Mouse (Mus musculus): ENCODE data around the gene Hbb-bs.
"Not testable (repeated sequence)": the region's sequence is repeated elsewhere in the genome, so short reads cannot be mapped to it uniquely, and the experiment has no call there.

Hbb-bs gene

DNA sequence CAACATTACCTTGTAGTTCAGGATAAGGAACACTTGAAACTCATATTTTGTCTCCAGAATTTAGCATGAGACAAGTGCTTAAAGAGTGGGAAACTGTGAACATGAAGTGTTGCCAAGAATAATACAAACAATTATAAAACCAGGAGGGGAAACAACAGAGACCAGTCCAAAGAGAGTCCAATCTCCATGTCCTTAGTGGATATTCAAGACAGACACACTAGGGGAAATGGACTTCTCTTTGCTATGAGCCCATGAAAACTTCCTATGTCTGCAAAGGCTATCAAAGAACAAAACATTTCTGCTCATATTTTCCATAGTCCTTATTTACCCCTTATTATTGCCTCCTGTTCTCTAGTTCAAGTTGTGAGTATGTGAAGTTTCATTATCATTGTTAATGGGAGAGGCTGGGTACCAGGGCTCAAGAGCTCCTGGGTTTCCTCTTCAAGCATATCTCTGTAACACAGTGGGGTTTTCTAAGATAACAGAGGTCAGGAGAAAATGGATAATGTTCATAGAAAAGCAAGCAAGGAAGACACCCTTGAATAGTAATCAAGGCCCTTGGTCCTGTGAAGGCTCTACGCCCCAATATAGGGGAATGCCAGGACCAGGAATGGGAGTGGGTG lies 16.6 kb downstream of the Hbb-bs start:
- no peak for DNase-seq (ENCODE audit: low read depth, low spot score)

DNA sequence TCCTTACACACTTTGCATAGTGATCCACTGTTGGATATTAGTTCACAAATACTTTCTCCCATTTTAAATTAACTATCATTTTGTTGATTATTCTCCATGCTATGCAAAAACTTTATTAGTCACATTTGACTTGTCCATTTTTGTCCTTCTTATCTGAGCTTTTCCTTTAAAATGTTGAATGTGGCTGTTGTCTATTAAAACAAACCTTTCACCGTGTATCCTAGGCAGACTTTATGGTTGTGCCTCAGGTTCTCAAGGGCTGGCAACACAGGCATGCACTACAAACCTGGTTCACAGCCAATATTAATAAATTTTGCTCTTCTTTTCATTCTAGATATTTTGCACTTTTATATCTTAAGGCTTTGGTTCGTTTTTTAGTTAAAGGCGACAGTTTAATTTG lies 17.1 kb downstream of the Hbb-bs start:
- no peak for DNase-seq (ENCODE audit: low read depth, low spot score)

DNA sequence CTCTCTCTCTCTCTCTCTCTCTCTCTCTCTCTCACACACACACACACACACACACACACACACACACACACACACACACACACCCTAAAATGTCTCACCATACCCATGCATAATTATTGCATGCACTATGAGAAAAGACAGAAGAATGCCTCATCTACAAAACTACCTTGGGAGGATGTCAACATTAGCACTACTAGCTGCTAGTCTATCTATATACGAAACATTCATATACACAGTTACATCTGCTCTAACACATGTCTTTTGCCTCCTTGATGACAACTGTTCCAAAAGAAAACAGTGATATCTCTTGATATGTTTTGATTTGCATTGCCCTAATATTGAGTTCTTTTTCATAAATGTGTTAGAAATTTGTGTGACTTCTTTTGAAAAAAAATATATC lies 17.6 kb downstream of the Hbb-bs start:
- no peak for DNase-seq (ENCODE audit: low read depth, low spot score)

DNA sequence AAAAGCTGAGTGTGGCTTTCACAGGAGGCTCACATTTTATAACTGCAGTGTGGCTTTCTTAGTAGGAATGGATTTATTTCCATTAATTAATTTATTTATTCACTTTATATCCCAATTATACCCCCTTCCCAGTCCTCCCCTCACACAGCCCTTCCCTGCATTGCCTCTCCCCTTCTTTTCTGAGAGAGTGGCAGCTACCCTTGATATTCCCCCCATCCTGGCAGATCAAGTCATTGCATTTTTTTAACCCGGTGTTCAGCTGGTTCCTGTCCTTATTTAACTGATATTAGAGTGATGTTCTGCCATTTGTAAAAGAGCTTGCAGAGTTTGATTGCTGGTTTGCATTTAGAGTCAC lies 18.1 kb downstream of the Hbb-bs start:
- DNase-seq (ENCODE audit: low read depth, low spot score): no peak

DNA sequence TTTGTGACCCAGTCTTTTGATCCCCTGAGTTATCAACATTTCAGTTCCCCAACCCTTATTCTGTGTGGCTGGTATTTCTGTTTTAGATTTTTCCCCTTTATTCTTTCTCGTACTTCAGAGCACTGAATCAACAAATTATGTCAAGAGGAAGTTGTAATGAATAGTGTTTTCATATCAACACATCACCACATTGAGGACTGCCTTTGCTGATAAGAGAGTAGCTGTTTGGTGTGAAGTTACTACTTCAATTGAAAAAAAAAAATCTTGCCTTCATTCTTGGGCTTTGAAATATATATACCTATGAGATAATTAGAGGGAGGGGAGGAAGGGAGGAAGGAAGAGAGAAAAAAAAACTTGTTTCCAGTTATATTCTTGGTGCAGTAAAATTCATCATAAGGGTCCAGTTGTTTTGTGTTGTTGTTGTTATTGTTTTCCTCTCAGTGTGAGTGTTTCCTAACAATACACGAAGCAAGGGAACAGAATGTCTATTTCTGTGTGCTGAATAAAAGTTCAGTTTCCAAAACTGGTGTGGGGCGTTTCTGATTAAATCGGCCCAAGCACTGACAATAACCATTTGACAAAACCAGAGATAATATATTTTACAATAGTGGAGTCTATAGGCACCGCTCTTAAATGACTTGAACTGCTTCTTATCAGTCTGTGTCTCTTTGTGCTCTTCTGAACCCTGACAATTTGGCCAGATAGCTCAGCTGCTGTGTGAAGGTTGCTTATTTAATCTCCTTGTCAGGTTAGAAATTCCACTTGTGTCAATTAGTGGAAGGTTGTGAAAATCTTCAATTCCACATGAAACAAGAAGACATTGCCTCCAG lies 18.7 kb downstream of the Hbb-bs start:
- DNase-seq (ENCODE audit: low read depth, low spot score): no peak

DNA sequence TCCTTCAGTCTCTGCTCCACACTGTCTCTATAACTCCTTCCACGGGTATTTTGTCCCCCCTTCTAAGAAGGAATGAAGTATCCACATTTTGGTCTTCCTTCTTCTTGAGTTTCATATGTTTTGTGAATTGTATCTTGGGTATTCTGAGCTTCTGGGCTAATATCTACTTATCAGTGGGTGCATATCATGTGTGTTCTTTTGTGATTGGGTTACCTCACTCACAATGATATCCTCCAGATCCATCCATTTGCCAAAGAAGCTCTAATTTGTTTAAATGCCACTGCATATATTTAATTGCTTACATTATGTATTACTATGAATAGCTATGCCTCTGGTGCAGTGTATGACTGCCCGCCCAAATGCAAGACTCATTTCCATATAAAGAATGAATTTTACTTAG lies 19.8 kb downstream of the Hbb-bs start:
- DNase-seq (ENCODE audit: low read depth, low spot score): not testable (repeated sequence)

DNA sequence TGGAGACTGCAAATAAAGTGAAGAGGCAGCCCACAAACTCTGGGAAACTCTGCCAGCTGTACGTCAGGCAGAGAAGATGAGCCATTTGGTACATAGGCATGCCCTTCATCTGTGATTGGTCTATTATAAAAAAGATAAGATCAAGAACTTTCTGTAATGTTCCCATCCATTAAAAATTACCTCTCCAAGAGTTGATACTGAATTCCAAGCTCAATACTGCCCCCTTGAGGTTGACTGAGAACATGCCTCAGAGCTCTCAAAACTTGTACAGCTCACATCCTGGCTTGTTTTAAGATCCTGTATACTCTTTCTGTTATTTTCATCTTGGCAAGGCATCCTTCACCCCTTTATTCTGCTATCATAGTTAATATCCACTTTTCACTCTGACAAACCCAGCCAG lies 21.0 kb downstream of the Hbb-bs start:
- peak; percentile 41 for DNase-seq (ENCODE audit: low read depth, low spot score)

DNA sequence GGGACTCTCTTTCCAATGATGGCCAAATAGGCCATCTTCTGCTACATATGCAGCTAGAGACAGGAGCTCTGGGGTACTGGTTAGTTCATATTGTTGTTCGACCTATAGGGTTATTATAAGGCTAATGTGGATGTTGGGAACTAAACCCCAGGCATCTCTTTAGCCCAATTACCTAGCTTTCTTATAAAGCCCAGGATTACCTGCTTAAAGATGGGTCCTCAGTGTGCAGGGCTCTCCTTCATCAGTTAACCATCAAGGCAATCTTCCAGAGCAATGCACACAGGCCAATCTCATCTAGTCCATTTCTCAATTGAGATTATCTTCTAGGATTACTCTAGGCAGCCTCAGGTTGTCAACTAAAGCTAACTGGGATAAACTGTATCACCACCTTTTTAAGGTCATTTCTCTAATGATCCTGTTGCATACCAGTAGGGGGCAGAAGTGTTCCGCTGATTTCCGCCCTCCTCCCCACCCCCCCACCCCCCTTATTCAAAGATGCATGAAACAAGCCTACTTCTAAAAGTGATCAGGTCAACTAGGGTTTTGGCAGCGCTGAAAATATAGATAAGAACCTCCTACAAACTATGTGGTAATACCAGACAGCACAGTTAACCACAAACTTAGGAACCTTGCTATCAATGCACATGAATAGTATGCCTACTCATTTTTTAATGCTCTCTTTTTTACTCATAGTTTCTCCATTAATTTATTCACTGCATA lies 35.1 kb downstream of the Hbb-bs start:
- DNase-seq (ENCODE audit: low read depth, low spot score): peak; percentile 2

DNA sequence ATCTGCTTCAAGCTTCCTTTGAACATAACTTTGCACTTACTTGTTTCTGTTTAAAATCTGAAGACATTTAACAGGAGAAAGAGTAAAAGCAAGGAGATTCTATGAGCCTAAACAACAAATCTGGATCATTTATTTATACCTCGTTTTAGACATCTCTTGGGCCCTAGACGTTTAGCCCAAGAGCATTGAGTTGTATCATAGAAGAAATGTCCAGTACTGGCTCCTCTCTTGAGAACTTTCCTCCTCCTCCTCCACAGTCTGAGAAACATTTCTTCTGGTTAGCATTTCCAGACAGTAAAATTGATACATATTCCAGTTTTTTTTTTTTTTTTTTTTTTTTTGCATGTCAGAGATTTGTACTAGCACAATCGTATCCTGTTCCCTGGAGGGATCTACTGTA lies 36.2 kb downstream of the Hbb-bs start, which contains the start of gene Olfr67:
Gene Olfr67, minus strand, starts transcription at position 101 of the 400 bp plus-strand sequence.
- no peak for DNase-seq (ENCODE audit: low read depth, low spot score)

DNA sequence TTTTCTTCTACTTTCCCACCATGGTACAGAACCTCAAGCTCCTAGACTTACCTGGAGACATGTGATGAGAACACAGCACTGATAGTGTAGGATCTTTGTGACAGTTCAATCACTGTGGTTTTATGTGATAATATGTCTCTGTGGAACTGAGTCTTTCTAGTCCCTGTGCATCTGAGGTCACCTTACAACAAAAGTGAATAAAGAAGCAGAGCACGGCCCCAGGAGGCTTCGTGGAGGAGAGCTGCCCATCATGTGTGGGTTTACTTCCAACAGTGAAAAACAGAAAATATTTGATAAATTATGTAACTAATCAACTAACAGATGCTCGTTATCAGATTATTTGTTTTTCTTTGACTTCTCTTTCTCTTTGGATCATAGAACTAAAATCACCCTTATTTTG lies 48.3 kb downstream of the Hbb-bs start, which contains the start of gene Olfr68:
Gene Olfr68, minus strand, starts transcription at position 101 of the 400 bp plus-strand sequence.
- no peak for DNase-seq (ENCODE audit: low read depth, low spot score)

DNA sequence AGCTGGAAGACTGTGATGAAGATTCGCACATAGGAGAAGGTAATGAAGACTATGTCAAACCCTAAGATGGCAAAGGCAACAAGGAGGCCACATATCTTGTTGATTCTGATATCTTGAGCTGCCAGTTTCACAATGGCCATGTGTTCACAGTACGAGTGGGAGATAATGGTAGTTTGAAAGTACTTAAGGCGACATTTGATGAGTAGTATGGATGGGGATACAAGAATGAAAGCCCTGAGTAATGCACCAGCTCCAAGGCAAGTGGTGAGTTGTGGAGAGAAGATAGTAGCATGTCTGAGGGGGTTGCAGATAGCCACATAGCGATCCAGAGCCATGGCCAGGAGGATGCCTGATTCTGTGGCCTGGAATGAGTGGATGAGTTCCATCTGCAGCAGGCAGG lies 50.2 kb downstream of the Hbb-bs start:
- DNase-seq (ENCODE audit: low read depth, low spot score): not testable (repeated sequence)

Measured in ES-CJ7 (cell line).